Mouse (Mus musculus): ENCODE results near the gene Sfpq. TPM values are rescaled to one million over a fixed set of nuclear protein-coding genes. Genes with fewer than 3 reads are reported as not detected.
"Not testable (repeated sequence)": the region's sequence is repeated elsewhere in the genome, so short reads cannot be mapped to it uniquely, and the experiment has no call there.

Sfpq gene
- polyA plus RNA-seq, 1 experiment = 147 TPM

DNA sequence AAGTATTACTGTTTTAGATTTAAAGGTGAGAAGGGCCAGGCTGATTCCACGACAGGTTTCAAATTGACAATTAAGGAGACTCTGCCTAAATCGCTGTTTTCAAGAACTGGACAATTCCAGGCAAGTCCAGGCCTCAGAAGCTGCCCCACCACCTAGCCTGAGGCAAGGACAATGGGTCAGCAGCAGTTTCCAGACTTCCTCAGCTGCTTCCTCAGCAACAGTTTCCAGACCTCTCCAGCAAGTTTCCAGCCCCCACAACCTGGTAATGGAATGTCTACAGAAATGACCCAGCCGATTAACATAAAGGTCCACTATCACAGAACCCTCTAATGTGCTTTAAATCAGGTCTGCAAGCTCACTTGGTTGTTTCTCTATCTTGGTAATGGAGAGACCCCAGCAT is 16.7 kb upstream of the Sfpq start:
- TF ChIP-seq USF1 (IDR thresholded peaks at IDR 0.05; ENCODE audit: low read depth) = no peak
- no peak for TF ChIP-seq FOSL1 (IDR thresholded peaks at IDR 0.05; ENCODE audit: insufficient read depth, low read length, poor library complexity, severe bottlenecking)
- no peak for TF ChIP-seq MAX (IDR thresholded peaks at IDR 0.05)
- no peak for TF ChIP-seq CTCF (IDR thresholded peaks at IDR 0.05; ENCODE audit: control insufficient read depth, insufficient read depth, insufficient read length)
- no peaks in the 10 kb centered on the region for H3K79me3 ChIP-seq (ENCODE audit: low read depth)
- H3K4me3 ChIP-seq (ENCODE audit: insufficient read depth, poor library complexity, severe bottlenecking) = no peak overlapping the region
- no peak overlapping the region for H3ac ChIP-seq (ENCODE audit: control insufficient read depth, insufficient read length, low read depth)
- peaks cover 6% of the 10 kb centered on the region for H3K27me3 ChIP-seq (ENCODE audit: control insufficient read depth, insufficient read depth, insufficient read length)
- H3K79me2 ChIP-seq (ENCODE audit: control insufficient read depth, insufficient read depth) = no peaks in the 10 kb centered on the region
- no peaks in the 10 kb centered on the region for H3K36me3 ChIP-seq (ENCODE audit: control insufficient read depth, insufficient read depth)

DNA sequence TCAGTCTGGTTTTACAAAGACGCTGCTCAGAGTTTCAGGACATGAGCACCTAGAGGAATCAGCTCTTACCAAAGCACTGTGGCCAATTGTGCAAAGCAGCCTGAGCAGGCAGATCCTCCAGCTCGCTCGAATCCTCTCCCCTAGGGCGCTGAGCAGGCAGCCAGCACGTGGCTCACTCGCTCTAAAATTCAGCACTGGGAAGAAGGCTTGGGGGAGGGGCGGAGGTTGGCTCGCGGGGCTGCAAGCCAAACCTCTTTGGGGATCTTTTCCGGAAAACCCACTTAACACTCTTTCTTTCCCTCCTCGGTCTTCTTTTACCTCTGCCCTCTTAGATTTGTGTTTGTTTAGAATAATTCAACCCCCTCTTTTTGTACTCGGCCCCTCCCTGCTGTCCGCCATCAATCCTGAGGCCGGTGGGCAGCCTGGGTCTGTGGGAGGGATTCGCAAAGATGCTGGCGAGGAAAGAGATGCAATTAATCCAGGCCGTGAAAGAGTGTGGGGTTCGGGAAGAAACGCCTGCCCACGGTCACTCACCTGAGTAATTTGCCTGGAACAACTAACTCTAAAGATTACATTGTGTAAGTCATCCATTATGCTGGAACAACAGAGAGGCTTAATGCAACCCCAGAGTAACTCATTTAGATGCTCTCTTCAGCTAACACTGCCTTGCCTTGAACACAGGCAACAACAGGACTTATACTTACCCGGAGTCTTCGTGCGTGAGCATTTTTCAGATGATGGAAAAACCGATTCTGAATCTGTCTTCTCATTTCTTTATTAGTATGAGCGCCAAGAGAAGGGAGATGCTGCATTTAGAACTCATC is 15.8 kb upstream of the Sfpq start:
- peaks cover 6% of the 10 kb centered on the region for H3K27me3 ChIP-seq (ENCODE audit: control insufficient read depth, insufficient read depth, insufficient read length)
- no peak overlapping the region for H3K4me3 ChIP-seq (ENCODE audit: insufficient read depth, poor library complexity, severe bottlenecking)
- no peaks in the 10 kb centered on the region for H3K79me3 ChIP-seq (ENCODE audit: low read depth)

DNA sequence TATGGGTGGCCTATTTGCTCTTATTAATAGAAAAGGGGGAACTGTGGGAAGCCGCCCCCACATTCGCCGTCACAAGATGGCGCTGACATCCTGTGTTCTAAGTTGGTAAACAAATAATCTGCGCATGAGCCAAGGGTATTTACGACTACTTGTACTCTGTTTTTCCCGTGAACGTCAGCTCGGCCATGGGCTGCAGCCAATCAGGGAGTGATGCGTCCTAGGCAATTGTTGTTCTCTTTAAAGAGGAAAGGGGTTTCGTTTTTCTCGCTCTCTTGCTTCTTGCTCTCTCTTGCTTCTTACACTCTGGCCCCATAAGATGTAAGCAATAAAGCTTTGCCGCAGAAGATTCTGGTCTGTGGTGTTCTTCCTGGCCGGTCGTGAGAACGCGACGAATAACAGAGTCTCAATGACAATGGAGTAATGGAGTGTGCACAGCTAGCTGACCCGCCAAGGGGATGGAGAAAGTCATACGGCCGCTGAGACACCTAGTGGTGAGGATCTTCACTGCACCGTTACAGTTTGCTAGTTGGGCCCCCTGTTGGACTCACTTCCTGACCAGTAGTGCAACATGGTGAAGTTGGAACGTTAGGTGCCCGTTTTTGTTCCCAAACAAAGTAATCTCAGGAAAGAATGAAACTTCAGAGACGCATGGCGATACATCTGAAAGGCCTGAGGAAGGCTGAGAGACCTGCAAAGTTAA is 5.7 kb upstream of the Sfpq start:
- H3K36me3 ChIP-seq (ENCODE audit: control insufficient read depth, insufficient read depth); H3K79me2 ChIP-seq (ENCODE audit: control insufficient read depth, insufficient read depth); H3ac ChIP-seq (ENCODE audit: control insufficient read depth, insufficient read length, low read depth); H3K27me3 ChIP-seq (ENCODE audit: control insufficient read depth, insufficient read depth, insufficient read length); H3K79me3 ChIP-seq (ENCODE audit: low read depth); H3K4me3 ChIP-seq (ENCODE audit: insufficient read depth, poor library complexity, severe bottlenecking): not testable (repeated sequence)
- peak; percentile 83 for TF ChIP-seq CTCF (IDR thresholded peaks at IDR 0.05; ENCODE audit: control insufficient read depth, insufficient read depth, insufficient read length)

More for the DNA sequence above, 15.8 kb upstream of the Sfpq start:
- TF ChIP-seq CEBPB (IDR thresholded peaks at IDR 0.05; ENCODE audit: low read depth) = no peak
- TF ChIP-seq CTCF (IDR thresholded peaks at IDR 0.05; ENCODE audit: control insufficient read depth, insufficient read depth, insufficient read length) = no peak
- no peak for TF ChIP-seq USF1 (IDR thresholded peaks at IDR 0.05; ENCODE audit: low read depth)
- no peak for TF ChIP-seq MYOG (IDR thresholded peaks at IDR 0.05; ENCODE audit: control insufficient read depth, extremely low read depth, insufficient read length)
- TF ChIP-seq MAX (IDR thresholded peaks at IDR 0.05) = no peak
- no peak for TF ChIP-seq FOSL1 (IDR thresholded peaks at IDR 0.05; ENCODE audit: insufficient read depth, low read length, poor library complexity, severe bottlenecking)
- no peak for TF ChIP-seq MYOD1 (IDR thresholded peaks at IDR 0.05; ENCODE audit: control insufficient read depth, insufficient read length, low read depth)
- Histone ChIP-seq H3K36me3 (ENCODE audit: control insufficient read depth, insufficient read depth) (no peaks in the 10 kb centered on the region), H3K79me2 (ENCODE audit: control insufficient read depth, insufficient read depth) (no peaks in the 10 kb centered on the region), H3ac (ENCODE audit: control insufficient read depth, insufficient read length, low read depth) (no peak overlapping the region)

DNA sequence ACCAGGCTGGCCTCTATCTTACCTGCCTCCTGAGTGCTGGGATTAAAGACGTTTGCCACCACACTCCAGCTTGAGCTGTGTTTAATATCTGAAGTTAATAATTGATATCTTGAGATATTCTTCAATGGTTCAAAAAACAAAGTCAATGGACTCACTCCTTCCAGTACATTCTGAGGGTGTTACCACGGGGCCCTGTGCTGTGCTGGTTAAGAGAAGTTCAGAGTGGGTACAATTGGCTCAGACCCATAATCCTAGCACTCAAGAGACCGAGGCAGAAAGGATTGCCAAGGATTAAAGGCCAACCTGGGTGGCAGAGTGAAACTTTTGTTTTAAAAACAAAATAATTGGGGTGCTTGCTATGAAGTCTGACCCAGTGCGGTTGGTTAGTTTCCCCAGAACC is 4.8 kb upstream of the Sfpq start:
- H3K4me3 ChIP-seq (ENCODE audit: insufficient read depth, poor library complexity, severe bottlenecking) = no peak overlapping the region
- peaks cover 9% of the 10 kb centered on the region for H3K79me2 ChIP-seq (ENCODE audit: control insufficient read depth, insufficient read depth)
- no peak overlapping the region for H3ac ChIP-seq (ENCODE audit: control insufficient read depth, insufficient read length, low read depth)
- H3K79me3 ChIP-seq (ENCODE audit: low read depth) = no peaks in the 10 kb centered on the region
- no peaks in the 10 kb centered on the region for H3K27me3 ChIP-seq (ENCODE audit: control insufficient read depth, insufficient read depth, insufficient read length)
- TF ChIP-seq MYOG (IDR thresholded peaks at IDR 0.05; ENCODE audit: control insufficient read depth, extremely low read depth, insufficient read length) = no peak
- TF ChIP-seq CEBPB (IDR thresholded peaks at IDR 0.05; ENCODE audit: low read depth) = no peak
- no peak for TF ChIP-seq FOSL1 (IDR thresholded peaks at IDR 0.05; ENCODE audit: insufficient read depth, low read length, poor library complexity, severe bottlenecking)
- TF ChIP-seq CTCF (IDR thresholded peaks at IDR 0.05; ENCODE audit: control insufficient read depth, insufficient read depth, insufficient read length) = no peak
- TF ChIP-seq USF1 (IDR thresholded peaks at IDR 0.05; ENCODE audit: low read depth) = no peak
- TF ChIP-seq MAX (IDR thresholded peaks at IDR 0.05) = no peak
- no peak for TF ChIP-seq MYOD1 (IDR thresholded peaks at IDR 0.05; ENCODE audit: control insufficient read depth, insufficient read length, low read depth)
- no peaks in the 10 kb centered on the region for H3K36me3 ChIP-seq (ENCODE audit: control insufficient read depth, insufficient read depth)

DNA sequence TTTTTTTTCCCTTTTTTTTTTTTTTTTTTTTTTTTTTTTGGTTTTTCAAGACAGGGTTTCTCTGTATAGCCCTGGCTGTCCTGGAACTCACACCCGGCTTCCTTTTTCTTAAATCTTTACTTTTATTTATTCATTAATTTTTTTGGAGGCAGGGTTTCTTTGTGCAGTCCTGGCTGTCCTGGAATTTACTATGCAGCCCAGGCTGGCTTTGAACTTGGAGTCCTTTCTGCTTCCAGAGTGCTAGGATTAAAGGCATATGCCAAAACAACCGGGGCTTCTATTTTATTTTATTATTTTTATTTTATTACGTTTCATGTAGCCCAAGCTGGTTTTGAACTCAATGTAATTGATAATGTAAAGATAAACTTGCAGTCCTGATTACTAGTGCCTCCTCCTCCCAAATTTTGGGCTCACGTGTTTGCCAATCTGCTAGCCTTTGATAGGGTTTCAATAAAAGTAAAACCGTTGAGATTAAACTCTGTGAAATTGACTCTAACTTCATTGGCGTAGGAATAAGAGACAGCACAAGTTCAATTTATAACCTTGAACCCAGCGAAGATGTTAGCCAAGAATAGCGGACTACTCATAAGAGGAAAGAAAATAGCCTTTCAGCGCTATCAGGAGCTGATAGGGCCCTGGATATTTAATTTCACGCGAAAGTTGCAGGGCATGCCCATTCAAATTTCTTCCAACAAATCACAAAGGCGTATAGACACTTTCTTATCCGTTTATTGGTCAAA is 543 bp upstream of the Sfpq start:
- Histone ChIP-seq H3K36me3 (ENCODE audit: control insufficient read depth, insufficient read depth) (peaks cover 33% of the 10 kb centered on the region), H3K27me3 (ENCODE audit: control insufficient read depth, insufficient read depth, insufficient read length) (no peaks in the 10 kb centered on the region), H3K79me2 (ENCODE audit: control insufficient read depth, insufficient read depth) (peaks cover 51% of the 10 kb centered on the region), H3K79me3 (ENCODE audit: low read depth) (peaks cover 39% of the 10 kb centered on the region), H3K4me3 (ENCODE audit: insufficient read depth, poor library complexity, severe bottlenecking) (no peak overlapping the region), H3ac (ENCODE audit: control insufficient read depth, insufficient read length, low read depth) (peak overlapping the region; percentile 35)
- no peak for TF ChIP-seq FOSL1 (IDR thresholded peaks at IDR 0.05; ENCODE audit: insufficient read depth, low read length, poor library complexity, severe bottlenecking)
- TF ChIP-seq MYOG (IDR thresholded peaks at IDR 0.05; ENCODE audit: control insufficient read depth, extremely low read depth, insufficient read length) = no peak
- TF ChIP-seq MAX (IDR thresholded peaks at IDR 0.05) = no peak
- no peak for TF ChIP-seq CTCF (IDR thresholded peaks at IDR 0.05; ENCODE audit: control insufficient read depth, insufficient read depth, insufficient read length)
- TF ChIP-seq CEBPB (IDR thresholded peaks at IDR 0.05; ENCODE audit: low read depth) = no peak
- no peak for TF ChIP-seq MYOD1 (IDR thresholded peaks at IDR 0.05; ENCODE audit: control insufficient read depth, insufficient read length, low read depth)
- TF ChIP-seq USF1 (IDR thresholded peaks at IDR 0.05; ENCODE audit: low read depth) = no peak

All from C2C12 (cell line).